8 mouse cellular contexts compared by ENCODE assay signal in genomic region chr9:72640642-72641041, GRCm38 (mm10). TPM values are rescaled to one million over a fixed set of nuclear protein-coding genes. Genes with fewer than 3 reads are reported as not detected.
A peak's percentile ranks its signal among the peaks of the same experiment; 100 is the strongest.
DNase-seq lines count a peak whose midpoint lies in the region; ATAC-seq and TF ChIP-seq lines count a peak whose summit lies in the region.

No protein-coding gene starts in this region.

- H3K4me3 ChIP-seq in kidney, embryonic 16.5 days (ENCODE audit: low read length) = no peak overlapping the region
- no peak overlapping the region for H3K4me3 ChIP-seq in embryonic facial prominence, embryonic 11.5 days (ENCODE audit: low read depth, low read length)
- no peak overlapping the region for H3K4me3 ChIP-seq in hindbrain, embryonic 16.5 days (ENCODE audit: low read length)
- no peak overlapping the region for H3K4me3 ChIP-seq in midbrain, postnatal 0 days (ENCODE audit: low read depth, low read length)

- peaks cover 33% of the 10 kb centered on the region for H3K4me1 ChIP-seq in kidney, embryonic 16.5 days (ENCODE audit: insufficient read depth, low read length)
- H3K4me1 ChIP-seq in embryonic facial prominence, embryonic 11.5 days (ENCODE audit: control insufficient read depth, insufficient read depth, low read length) = 0 out of 2 replicates have a peak, but pooled peaks cover 2% of the 10 kb centered on the region
- H3K4me1 ChIP-seq in hindbrain, embryonic 16.5 days (ENCODE audit: control insufficient read depth, insufficient read depth, low read depth, low read length) = peaks cover 19% of the 10 kb centered on the region
- no peaks in the 10 kb centered on the region; the same call in 1 of the 2 replicates for H3K4me1 ChIP-seq in midbrain, postnatal 0 days (ENCODE audit: insufficient read depth, low read length)

- WGBS in kidney, embryonic 16.5 days = 9% methylated on average over 7 of the region's 7 CpGs
- 14% methylated on average over 7 of the region's 7 CpGs for WGBS in embryonic facial prominence, embryonic 11.5 days
- WGBS in hindbrain, embryonic 16.5 days = 11% methylated on average over 7 of the region's 7 CpGs
- WGBS in midbrain, postnatal 0 days = 10% methylated on average over 7 of the region's 7 CpGs

- DNase-seq in kidney, adult 18-20 months = no peak
- DNase-seq in embryonic facial prominence, embryonic 11.5 days (ENCODE audit: low spot score) = no peak
- DNase-seq in midbrain, postnatal 0 days (ENCODE audit: low spot score) = no peak
- DNase-seq in layer of hippocampus, postnatal 14 days (ENCODE audit: low spot score in 2 of 2) = no peak
- no peak for DNase-seq in thymus, postnatal 10 days (ENCODE audit: low spot score in 2 of 2)
- no peak for DNase-seq in layer of hippocampus, postnatal 10 days (ENCODE audit: low spot score in 2 of 2)

- no peaks in the 10 kb centered on the region for H3K9me3 ChIP-seq in kidney, embryonic 16.5 days (ENCODE audit: low read length)
- no peaks in the 10 kb centered on the region for H3K9me3 ChIP-seq in embryonic facial prominence, embryonic 11.5 days (replicated peaks; ENCODE audit: control insufficient read depth, low read length)
- H3K9me3 ChIP-seq in hindbrain, embryonic 16.5 days (ENCODE audit: control insufficient read depth, low read length) = no peaks in the 10 kb centered on the region
- no peaks in the 10 kb centered on the region for H3K9me3 ChIP-seq in midbrain, postnatal 0 days (ENCODE audit: low read length)

- peak overlapping the region; percentile 82 for H3K4me2 ChIP-seq in kidney, embryonic 16.5 days (replicated peaks; ENCODE audit: low read depth, low read length)
- peak overlapping the region; percentile 16; the same call in 1 of the 2 replicates for H3K4me2 ChIP-seq in embryonic facial prominence, embryonic 11.5 days (ENCODE audit: low read depth, low read length)
- peak overlapping the region; percentile 67 for H3K4me2 ChIP-seq in hindbrain, embryonic 16.5 days (ENCODE audit: low read length)
- no peak overlapping the region for H3K4me2 ChIP-seq in midbrain, postnatal 0 days (ENCODE audit: low read depth, low read length, poor library complexity, severe bottlenecking)

- no peaks in the 10 kb centered on the region for H3K27me3 ChIP-seq in kidney, embryonic 16.5 days (ENCODE audit: insufficient read depth, low read length)
- no peaks in the 10 kb centered on the region for H3K27me3 ChIP-seq in embryonic facial prominence, embryonic 11.5 days (ENCODE audit: control insufficient read depth, insufficient read depth, low read length)
- no peaks in the 10 kb centered on the region for H3K27me3 ChIP-seq in hindbrain, embryonic 16.5 days (replicated peaks; ENCODE audit: control insufficient read depth, insufficient read depth, low read length)
- H3K27me3 ChIP-seq in midbrain, postnatal 0 days (ENCODE audit: insufficient read depth, low read length) = no peaks in the 10 kb centered on the region

- peak; percentile 21; the same call in 1 of the 2 replicates for ATAC-seq in kidney, embryonic 16.5 days (ENCODE audit: low FRiP score, low TSS enrichment)
- no peak; the same call in 1 of the 2 replicates for ATAC-seq in embryonic facial prominence, embryonic 11.5 days (replicated peaks; ENCODE audit: insufficient number of reproducible peaks, low FRiP score, low TSS enrichment, low read depth)
- no peak for ATAC-seq in hindbrain, embryonic 16.5 days
- no peak for ATAC-seq in midbrain, postnatal 0 days (ENCODE audit: low FRiP score)

- no peak for TF ChIP-seq CTCF in midbrain, postnatal 0 days (IDR thresholded peaks at IDR 0.05)

- peak overlapping the region; percentile 100 for H3K27ac ChIP-seq in kidney, embryonic 16.5 days (ENCODE audit: low read length)
- peak overlapping the region; percentile 99 for H3K27ac ChIP-seq in embryonic facial prominence, embryonic 11.5 days (replicated peaks; ENCODE audit: low read depth, low read length)
- peak overlapping the region; percentile 92 for H3K27ac ChIP-seq in hindbrain, embryonic 16.5 days (ENCODE audit: low read depth, low read length)
- H3K27ac ChIP-seq in midbrain, postnatal 0 days (ENCODE audit: low read depth, low read length) = peak overlapping the region; percentile 83

- H3K36me3 ChIP-seq in kidney, embryonic 16.5 days (ENCODE audit: insufficient read depth, low read length) = no peaks in the 10 kb centered on the region
- H3K36me3 ChIP-seq in embryonic facial prominence, embryonic 11.5 days (replicated peaks; ENCODE audit: control insufficient read depth, insufficient read depth, low read depth, low read length) = no peaks in the 10 kb centered on the region
- H3K36me3 ChIP-seq in hindbrain, embryonic 16.5 days (ENCODE audit: control insufficient read depth, insufficient read depth, low read length) = no peaks in the 10 kb centered on the region
- H3K36me3 ChIP-seq in midbrain, postnatal 0 days (ENCODE audit: insufficient read depth, low read length) = no peaks in the 10 kb centered on the region

- peak overlapping the region; percentile 87 for H3K9ac ChIP-seq in kidney, embryonic 16.5 days (replicated peaks; ENCODE audit: low read length)
- peak overlapping the region; percentile 71 for H3K9ac ChIP-seq in embryonic facial prominence, embryonic 11.5 days (replicated peaks; ENCODE audit: low read length)
- peak overlapping the region; percentile 68 for H3K9ac ChIP-seq in hindbrain, embryonic 16.5 days (ENCODE audit: low read depth, low read length)
- no peak overlapping the region; the same call in 1 of the 2 replicates for H3K9ac ChIP-seq in midbrain, postnatal 0 days (replicated peaks; ENCODE audit: low read length, poor library complexity, severe bottlenecking)

RNA-seq across cellular contexts. Expression of gene Nedd4, which starts 21.5 kb away (rescaled TPM):
- 652 and 684 TPM in 2 replicates for polyA plus RNA-seq in kidney, embryonic 16.5 days (2015; fragmentation: Nextera tagmentation; extraction: Ambion mirVana)
- polyA plus RNA-seq in embryonic facial prominence, embryonic 11.5 days (2014; fragmentation: Nextera tagmentation; extraction: Ambion mirVana) = 825 and 859 TPM in 2 replicates
- 377 and 405 TPM in 2 replicates for polyA plus RNA-seq in hindbrain, embryonic 16.5 days (2015; fragmentation: Nextera tagmentation; extraction: Ambion mirVana)
- total RNA-seq in midbrain, postnatal 0 days (2014; rRNA removed) = 432 and 533 TPM in 2 replicates
- 276 and 321 TPM in 2 replicates for polyA plus RNA-seq in midbrain, postnatal 0 days (2015; fragmentation: Nextera tagmentation; extraction: Ambion mirVana)
- total RNA-seq in layer of hippocampus, postnatal 14 days (2021) = 100 to 1,000 TPM; 288 to 318 TPM
- total RNA-seq in layer of hippocampus, postnatal 10 days (2021) = 100 to 1,000 TPM; 342 to 359 TPM
